ENCODE assay signal across 8 mouse cellular contexts in the genomic region with DNA sequence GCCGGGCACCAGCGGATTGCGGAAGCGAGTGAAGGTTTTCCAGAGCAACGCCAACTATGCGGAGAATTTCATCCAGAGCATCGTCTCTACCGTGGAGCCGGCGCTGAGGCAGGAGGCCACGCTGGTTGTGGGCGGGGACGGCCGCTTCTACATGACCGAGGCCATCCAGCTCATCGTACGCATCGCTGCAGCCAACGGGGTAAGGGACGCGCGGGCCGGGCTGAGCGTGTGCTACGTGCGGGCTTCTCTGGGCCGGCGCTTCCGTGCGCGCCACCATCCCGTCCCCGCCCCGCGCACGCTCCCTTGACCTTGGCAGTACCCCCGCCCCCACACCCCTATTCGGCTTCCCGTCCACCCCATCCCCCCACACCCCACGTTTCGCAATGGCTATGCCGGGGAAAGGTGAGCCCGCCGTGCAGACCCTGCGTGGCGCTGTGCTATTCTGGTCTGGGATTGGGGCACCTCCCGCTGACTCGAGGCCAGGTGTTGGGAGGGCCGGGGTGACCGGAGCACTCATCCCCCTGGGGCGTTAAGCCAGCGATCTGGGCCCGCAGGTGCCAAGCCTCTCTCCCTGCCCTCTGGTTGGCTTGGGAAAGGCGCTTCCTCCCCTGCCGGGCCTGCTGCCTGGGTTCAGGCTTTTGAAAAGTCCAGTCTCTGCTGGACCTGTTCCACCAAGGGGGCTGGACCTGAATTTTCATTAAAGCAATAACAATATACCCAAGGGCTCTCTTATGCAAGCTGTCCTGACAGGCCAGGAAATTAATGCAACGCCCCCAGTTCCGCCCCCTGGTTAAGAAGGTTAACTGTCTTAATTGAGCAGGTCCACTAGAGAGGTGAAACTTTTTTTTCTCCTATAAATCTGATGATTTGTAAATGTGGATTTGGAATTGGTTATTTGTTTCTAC. TPM values are rescaled to one million over a fixed set of nuclear protein-coding genes. Genes with fewer than 3 reads are reported as not detected.
DNase-seq lines count a peak whose midpoint lies in the region; ATAC-seq and TF ChIP-seq lines count a peak whose summit lies in the region.

A gene (minus strand): TSS at position 201 of the 905 bp plus-strand sequence.

- no peak for TF ChIP-seq POLR2A in bone marrow macrophage, adult 2 months (IDR thresholded peaks at IDR 0.05; ENCODE audit: borderline replicate concordance, low read depth, low read length)
- TF ChIP-seq POLR2A in embryonic fibroblast, embryonic 13.5 days (IDR thresholded peaks at IDR 0.05; ENCODE audit: low read depth, low read length): peak; percentile 38; the same call in 1 of the 2 replicates

- no peaks in the 10 kb centered on the region for H3K9me3 ChIP-seq in heart, embryonic 11.5 days (replicated peaks; ENCODE audit: control insufficient read depth, low read length)
- no peaks in the 10 kb centered on the region for H3K9me3 ChIP-seq in kidney, embryonic 16.5 days (ENCODE audit: low read length)
- no peaks in the 10 kb centered on the region for H3K9me3 ChIP-seq in liver, embryonic 11.5 days (ENCODE audit: control insufficient read depth, low read length)
- no peaks in the 10 kb centered on the region for H3K9me3 ChIP-seq in stomach, embryonic 14.5 days (ENCODE audit: control insufficient read depth, low read depth, low read length)

- peaks cover 29% of the 10 kb centered on the region for H3K4me1 ChIP-seq in bone marrow macrophage, adult 2 months (ENCODE audit: control insufficient read depth, insufficient read depth, low read length)
- H3K4me1 ChIP-seq in embryonic fibroblast, embryonic 13.5 days (ENCODE audit: control insufficient read depth, insufficient read depth, low read length): no peaks in the 10 kb centered on the region
- H3K4me1 ChIP-seq in heart, embryonic 11.5 days (ENCODE audit: control insufficient read depth, insufficient read depth, low read length): peaks cover 17% of the 10 kb centered on the region
- peaks cover 17% of the 10 kb centered on the region for H3K4me1 ChIP-seq in kidney, embryonic 16.5 days (ENCODE audit: insufficient read depth, low read length)
- H3K4me1 ChIP-seq in liver, embryonic 11.5 days (replicated peaks; ENCODE audit: control insufficient read depth, insufficient read depth, low read length): peaks cover 15% of the 10 kb centered on the region
- peaks cover 11% of the 10 kb centered on the region; the same call in 1 of the 2 replicates for H3K4me1 ChIP-seq in stomach, embryonic 14.5 days (ENCODE audit: control insufficient read depth, insufficient read depth, low read length)

- peak; percentile 94 for DNase-seq in A20 (ENCODE audit: low read depth, low spot score)
- DNase-seq in liver, embryonic 11.5 days (ENCODE audit: low spot score): peak; percentile 81
- DNase-seq in natural killer cell, adult 2 months (ENCODE audit: low spot score in 2 of 2): peak; percentile 36 to 42

- no peaks in the 10 kb centered on the region for H3K27me3 ChIP-seq in heart, embryonic 11.5 days (ENCODE audit: control insufficient read depth, insufficient read depth, low read length)
- H3K27me3 ChIP-seq in kidney, embryonic 16.5 days (ENCODE audit: insufficient read depth, low read length): no peaks in the 10 kb centered on the region
- no peaks in the 10 kb centered on the region for H3K27me3 ChIP-seq in liver, embryonic 11.5 days (replicated peaks; ENCODE audit: control insufficient read depth, insufficient read depth, low read length)
- H3K27me3 ChIP-seq in stomach, embryonic 14.5 days (ENCODE audit: control insufficient read depth, insufficient read depth, low read length): no peaks in the 10 kb centered on the region

- peak within 1 kb of the TSS; percentile 88 for H3K9ac ChIP-seq in heart, embryonic 11.5 days (ENCODE audit: low read depth, low read length)
- H3K9ac ChIP-seq in kidney, embryonic 16.5 days (replicated peaks; ENCODE audit: low read length): peak within 1 kb of the TSS; percentile 79
- H3K9ac ChIP-seq in liver, embryonic 11.5 days (ENCODE audit: low read depth, low read length): peak within 1 kb of the TSS; percentile 68
- peak within 1 kb of the TSS; percentile 54 for H3K9ac ChIP-seq in stomach, embryonic 14.5 days (replicated peaks; ENCODE audit: low read depth, low read length)

- H3K27ac ChIP-seq in bone marrow macrophage, adult 2 months (ENCODE audit: insufficient read depth, low read depth, low read length): peak within 1 kb of the TSS; percentile 77
- H3K27ac ChIP-seq in embryonic fibroblast, embryonic 13.5 days (ENCODE audit: insufficient read depth, low read length): peak within 1 kb of the TSS; percentile 69
- peak within 1 kb of the TSS; percentile 99 for H3K27ac ChIP-seq in heart, embryonic 11.5 days (ENCODE audit: low read depth, low read length)
- H3K27ac ChIP-seq in kidney, embryonic 16.5 days (ENCODE audit: low read length): peak within 1 kb of the TSS; percentile 95
- peak within 1 kb of the TSS; percentile 95 for H3K27ac ChIP-seq in liver, embryonic 11.5 days (ENCODE audit: low read depth, low read length)
- H3K27ac ChIP-seq in stomach, embryonic 14.5 days (ENCODE audit: low read length): peak within 1 kb of the TSS; percentile 86

- H3K4me3 ChIP-seq in bone marrow macrophage, adult 2 months (ENCODE audit: insufficient read depth, low read length): peak within 1 kb of the TSS; percentile 90
- peak within 1 kb of the TSS; percentile 67 for H3K4me3 ChIP-seq in embryonic fibroblast, embryonic 13.5 days (ENCODE audit: insufficient read depth, low read length)
- peak within 1 kb of the TSS; percentile 61 for H3K4me3 ChIP-seq in heart, embryonic 11.5 days (ENCODE audit: low read depth, low read length)
- H3K4me3 ChIP-seq in kidney, embryonic 16.5 days (ENCODE audit: low read length): peak within 1 kb of the TSS; percentile 76
- H3K4me3 ChIP-seq in liver, embryonic 11.5 days (ENCODE audit: low read depth, low read length): peak within 1 kb of the TSS; percentile 76
- H3K4me3 ChIP-seq in stomach, embryonic 14.5 days (ENCODE audit: low read depth, low read length): peak within 1 kb of the TSS; percentile 67

- WGBS in heart, embryonic 11.5 days (ENCODE audit: insufficient replicate concordance): under 1% methylated on average over 56 of the region's 57 CpGs
- WGBS in kidney, embryonic 16.5 days: under 1% methylated on average over 53 of the region's 57 CpGs
- under 1% methylated on average over 56 of the region's 57 CpGs for WGBS in liver, embryonic 11.5 days
- 2% methylated on average over 57 of the region's 57 CpGs for WGBS in stomach, embryonic 14.5 days

- peak within 1 kb of the TSS; percentile 82 for H3K4me2 ChIP-seq in heart, embryonic 11.5 days
- peak within 1 kb of the TSS; percentile 94 for H3K4me2 ChIP-seq in kidney, embryonic 16.5 days (replicated peaks; ENCODE audit: low read depth, low read length)
- peak within 1 kb of the TSS; percentile 70 for H3K4me2 ChIP-seq in liver, embryonic 11.5 days
- peak within 1 kb of the TSS; percentile 93 for H3K4me2 ChIP-seq in stomach, embryonic 14.5 days (replicated peaks; ENCODE audit: low read depth, low read length)

- peak; percentile 88 for ATAC-seq in heart, embryonic 11.5 days (replicated peaks; ENCODE audit: insufficient number of reproducible peaks, low FRiP score, low TSS enrichment)
- peak; percentile 95 for ATAC-seq in kidney, embryonic 16.5 days (ENCODE audit: low FRiP score, low TSS enrichment)
- ATAC-seq in liver, embryonic 11.5 days (replicated peaks; ENCODE audit: low FRiP score): peak; percentile 85
- ATAC-seq in stomach, embryonic 14.5 days (ENCODE audit: insufficient number of reproducible peaks, insufficient read depth, low FRiP score, low read depth): peak; percentile 90

- TF ChIP-seq CTCF in bone marrow macrophage, adult 2 months (IDR thresholded peaks at IDR 0.05; ENCODE audit: low read depth, low read length): no peak
- TF ChIP-seq CTCF in embryonic fibroblast, embryonic 13.5 days (IDR thresholded peaks at IDR 0.05; ENCODE audit: borderline replicate concordance, insufficient read depth, low read length): no peak

- H3K36me3 ChIP-seq in heart, embryonic 11.5 days (ENCODE audit: control insufficient read depth, insufficient read depth, low read length): no peaks in the 10 kb centered on the region
- H3K36me3 ChIP-seq in kidney, embryonic 16.5 days (ENCODE audit: insufficient read depth, low read length): no peaks in the 10 kb centered on the region
- H3K36me3 ChIP-seq in liver, embryonic 11.5 days (ENCODE audit: control insufficient read depth, insufficient read depth, low read length): peaks cover 4% of the 10 kb centered on the region; the same call in 1 of the 2 replicates
- no peaks in the 10 kb centered on the region for H3K36me3 ChIP-seq in stomach, embryonic 14.5 days (ENCODE audit: control insufficient read depth, insufficient read depth, low read length)

RNA-seq across cellular contexts. Expression of the gene that starts here (rescaled TPM):
- 6.6 and 7.8 TPM in 2 replicates for polyA plus RNA-seq in bone marrow macrophage, adult 2 months (2012; ENCODE audit: insufficient read depth, insufficient read length, missing spikeins)
- polyA plus RNA-seq in embryonic fibroblast, embryonic 13.5 days (2011; ENCODE audit: insufficient read length, low read depth, missing spikeins): 7.1 and 10.4 TPM in 2 replicates
- polyA plus RNA-seq in heart, embryonic 11.5 days (2014; fragmentation: Nextera tagmentation; extraction: Ambion mirVana): 38.5 and 43.0 TPM in 2 replicates
- 30.8 and 31.2 TPM in 2 replicates for polyA plus RNA-seq in kidney, embryonic 16.5 days (2015; fragmentation: Nextera tagmentation; extraction: Ambion mirVana)
- polyA plus RNA-seq in liver, embryonic 11.5 days (2014; fragmentation: Nextera tagmentation; extraction: Ambion mirVana): 35.7 and 39.0 TPM in 2 replicates
- 38.2 and 47.1 TPM in 2 replicates for polyA plus RNA-seq in stomach, embryonic 14.5 days (2014; fragmentation: Nextera tagmentation; extraction: Ambion mirVana)

Comparison
In these comparisons a context has a peak if more than half of its experiments do, and no peak if none do; other contexts are left out.
1. Peak in every context shown above with its lines: DNase-seq, ATAC-seq, H3K4me3 ChIP-seq and H3K27ac ChIP-seq.
2. DNase-seq: peak in every context shown above with its lines; median percentile 94 in A20; 81 in liver, embryonic 11.5 days; 39 in natural killer cell, adult 2 months.